Mouse (Mus musculus) CH12.LX (cell line): ENCODE measurements around the gene Plin3. TPM values are rescaled to one million over a fixed set of nuclear protein-coding genes. Genes with fewer than 3 reads are reported as not detected.

Experiments
- DNase-seq: peaks from one replicate; pipeline ENCODE4 v3.0.0-alpha.2; 2013; ENCODE audit errors: extremely low read depth
- H3K27ac ChIP-seq: 2 replicates; pipeline ENCODE4 v1.5.1; 2012; ENCODE audit warnings: low read depth, mild to moderate bottlenecking, control low read depth, moderate library complexity; ENCODE audit not compliant: insufficient read depth
- H3K27me3 ChIP-seq: replicated peaks from 2 replicates; pipeline ENCODE3; 2012; ENCODE audit warnings: inconsistent platforms
- H3K36me3 ChIP-seq, 2 experiments: replicated peaks in 1 of 2; 2 replicates each; pipeline versions ENCODE3 to v1.6.1; 2012; ENCODE audit warnings: inconsistent platforms in 1 of 2, low read length in 1 of 2, mild to moderate bottlenecking in 1 of 2, mixed read lengths in 1 of 2, moderate library complexity in 1 of 2; ENCODE audit not compliant: control insufficient read depth in 1 of 2, insufficient read depth in 1 of 2
- H3K4me1 ChIP-seq, 2 experiments: 2 replicates each; pipeline ENCODE4 v1.6.1; 2012; ENCODE audit warnings: inconsistent platforms in 1 of 2, moderate library complexity in 1 of 2; ENCODE audit not compliant: insufficient read depth in 2 of 2, control insufficient read depth in 1 of 2
- H3K4me2 ChIP-seq: 2 replicates; pipeline ENCODE4 v1.6.1; 2012; ENCODE audit warnings: low read depth, mild to moderate bottlenecking, control low read depth; ENCODE audit not compliant: poor library complexity, insufficient read depth, severe bottlenecking
- H3K4me3 ChIP-seq, 3 experiments: fragments of 150-350 bp in 1 of 3; sonication (generic) in 1 of 3; replicated peaks in 1 of 3; 2 replicates each; pipeline versions ENCODE3 to v1.5.1; 2011 to 2012; ENCODE audit warnings: low read depth in 2 of 3, low read length in 2 of 3, mild to moderate bottlenecking in 2 of 3, moderate library complexity in 2 of 3, control low read depth in 1 of 3, improper control_type of control experiment in 1 of 3, inconsistent platforms in 1 of 3, mixed read lengths in 1 of 3; ENCODE audit not compliant: poor library complexity in 1 of 3
- H3K79me2 ChIP-seq: replicated peaks from 2 replicates; pipeline ENCODE4 v1.6.1; 2012; ENCODE audit warnings: mild to moderate bottlenecking, moderate library complexity; ENCODE audit not compliant: control insufficient read depth, poor library complexity, insufficient read depth, severe bottlenecking; ENCODE audit errors: extremely low read depth
- H3K9ac ChIP-seq: 2 replicates; pipeline ENCODE4 v1.6.1; 2012; ENCODE audit warnings: low read depth, mild to moderate bottlenecking, control low read depth, moderate library complexity; ENCODE audit not compliant: insufficient read depth
- H3K9me3 ChIP-seq: replicated peaks from 2 replicates; pipeline ENCODE3; 2012; ENCODE audit warnings: low read length, inconsistent platforms, mixed read lengths
- BHLHE40 ChIP-seq: IDR thresholded peaks from 2 replicates; pipeline ENCODE4 v1.6.1; 2011; ENCODE audit warnings: mild to moderate bottlenecking, low read depth, low read length, improper control_type of control experiment
- CHD2 ChIP-seq: IDR thresholded peaks from 2 replicates; pipeline ENCODE4 v1.6.1; 2011; ENCODE audit warnings: low read length, improper control_type of control experiment
- CTCF ChIP-seq, 2 experiments: IDR thresholded peaks in 1 of 2; conservative IDR thresholded peaks in 1 of 2; 2 replicates each; pipeline ENCODE4 v1.5.1; 2011 to 2012; ENCODE audit warnings: low read depth in 2 of 2, low read length in 2 of 2, improper control_type of control experiment in 1 of 2, inconsistent platforms in 1 of 2, mild to moderate bottlenecking in 1 of 2, moderate library complexity in 1 of 2
- E2F4 ChIP-seq: IDR thresholded peaks from 2 replicates; pipeline ENCODE4 v1.6.1; 2011; ENCODE audit warnings: low read depth, low read length, improper control_type of control experiment; ENCODE audit not compliant: insufficient replicate concordance
- HCFC1 ChIP-seq: IDR thresholded peaks from 2 replicates; pipeline ENCODE4 v1.6.1; 2012; ENCODE audit warnings: low read depth, mild to moderate bottlenecking, inconsistent platforms, low read length, improper control_type of control experiment
- IRF4 ChIP-seq: IDR thresholded peaks from 2 replicates; pipeline ENCODE4 v1.6.1; 2014; ENCODE audit warnings: low read depth, mild to moderate bottlenecking, inconsistent platforms, low read length, improper control_type of control experiment
- JUN ChIP-seq: IDR thresholded peaks from 2 replicates; pipeline ENCODE4 v1.6.1; 2011; ENCODE audit warnings: low read depth, mild to moderate bottlenecking, low read length, improper control_type of control experiment, moderate library complexity; ENCODE audit not compliant: insufficient read depth
- MAFK ChIP-seq: IDR thresholded peaks from 2 replicates; pipeline ENCODE4 v1.6.1; 2011; ENCODE audit warnings: low read length, improper control_type of control experiment; ENCODE audit not compliant: insufficient replicate concordance
- MAX ChIP-seq: IDR thresholded peaks from 2 replicates; pipeline ENCODE4 v1.6.1; 2011; ENCODE audit warnings: low read length, improper control_type of control experiment
- MEF2A ChIP-seq: IDR thresholded peaks from 2 replicates; pipeline ENCODE4 v1.6.1; 2014; ENCODE audit warnings: low read depth, mild to moderate bottlenecking, inconsistent platforms, low read length, improper control_type of control experiment, borderline replicate concordance
- MXI1 ChIP-seq: IDR thresholded peaks from 2 replicates; pipeline ENCODE4 v1.6.1; 2011; ENCODE audit warnings: mild to moderate bottlenecking, low read depth, low read length, improper control_type of control experiment
- MYC ChIP-seq: IDR thresholded peaks from 2 replicates; pipeline ENCODE4 v1.6.1; 2011; ENCODE audit warnings: low read depth, mild to moderate bottlenecking, improper control_type of control experiment, low read length
- NRF1 ChIP-seq: IDR thresholded peaks from 2 replicates; pipeline ENCODE4 v1.6.1; 2014; ENCODE audit warnings: low read depth, mild to moderate bottlenecking, inconsistent platforms, low read length, improper control_type of control experiment, moderate library complexity
- PAX5 ChIP-seq: IDR thresholded peaks from 2 replicates; pipeline ENCODE4 v1.6.1; 2012; ENCODE audit warnings: low read length, inconsistent platforms, mixed read lengths
- POLR2A ChIP-seq: IDR thresholded peaks from 2 replicates; pipeline ENCODE4 v1.6.1; 2011; ENCODE audit warnings: low read depth, mild to moderate bottlenecking, improper control_type of control experiment, low read length
- RAD21 ChIP-seq: IDR thresholded peaks from 2 replicates; pipeline ENCODE4 v1.6.1; 2011; ENCODE audit warnings: low read depth, mild to moderate bottlenecking, low read length, improper control_type of control experiment, moderate library complexity
- RCOR1 ChIP-seq: conservative IDR thresholded peaks from 2 replicates; pipeline ENCODE4 v1.6.1; 2012; ENCODE audit warnings: low read depth, mild to moderate bottlenecking, inconsistent platforms, low read length, improper control_type of control experiment
- UBTF ChIP-seq: IDR thresholded peaks from 2 replicates; pipeline ENCODE4 v1.6.1; 2012; ENCODE audit warnings: low read depth, mild to moderate bottlenecking, inconsistent platforms, low read length, improper control_type of control experiment, moderate library complexity
- USF1 ChIP-seq: IDR thresholded peaks from 2 replicates; pipeline ENCODE4 v1.6.1; 2014; ENCODE audit warnings: low read depth, mild to moderate bottlenecking, inconsistent platforms, low read length, improper control_type of control experiment
- USF2 ChIP-seq: conservative IDR thresholded peaks from 2 replicates; pipeline ENCODE4 v1.6.1; 2011; ENCODE audit warnings: low read depth, low read length, improper control_type of control experiment
- ZKSCAN1 ChIP-seq: IDR thresholded peaks from 2 replicates; pipeline ENCODE4 v1.6.1; 2012; ENCODE audit warnings: low read depth, inconsistent platforms, low read length, improper control_type of control experiment, borderline replicate concordance
- ZMIZ1 ChIP-seq: IDR thresholded peaks from 2 replicates; pipeline ENCODE4 v1.6.1; 2012; ENCODE audit warnings: low read depth, mild to moderate bottlenecking, inconsistent platforms, low read length, improper control_type of control experiment
- ZNF384 ChIP-seq: IDR thresholded peaks from 2 replicates; pipeline ENCODE4 v1.6.1; 2012; ENCODE audit warnings: low read depth, low read length, improper control_type of control experiment, inconsistent platforms
- dilution Hi-C: fragments of 300-500 bp; cut with MboI; formaldehyde crosslinking; loops from 2 replicates; pipeline ENCODE4 v1.14.3; 2020; ENCODE audit warnings: low sequenced_read_pairs; ENCODE audit not compliant: extremely low pct_unique_long_range_greater_than_20kb, extremely low pct_ligation_motif_present
- in situ Hi-C: fragments of 300-500 bp; cut with MboI; formaldehyde crosslinking; loops from 3 replicates; pipeline ENCODE4 v1.14.3; 2019; ENCODE audit warnings: low sequenced_read_pairs, low pct_ligation_motif_present, low pct_unique_long_range_greater_than_20kb, mixed read lengths
- polyA plus RNA-seq: library from polyadenylated mRNA; unstranded; fragments of >175 nt; gene quantifications from 2 replicates; pipeline ENCODE4 v1.2.1, GENCODE M21; 2012; ENCODE audit warnings: low read depth; ENCODE audit not compliant: insufficient read length
- total RNA-seq, 2 experiments: library from RNA; depleted of rRNA; stranded (reverse); fragments of 300-350 nt in 1 of 2; fragments of >200 nt in 1 of 2; gene quantifications; 2 replicates each; pipeline ENCODE4 v1.2.3; 2012 to 2014

Gene Plin3
- total and polyA plus RNA-seq, 3 experiments = 17.3 to 23.3 (median 18.5) TPM

- no peak overlapping the region for H3K4me2 ChIP-seq
- no peaks in the 10 kb centered on the region for H3K9me3 ChIP-seq
- peaks cover 24 to 45% of the 10 kb centered on the region in 2 experiments for H3K4me1 ChIP-seq
- TF ChIP-seq BHLHE40 (no peak), RAD21 (no peak), E2F4 (no peak), ZKSCAN1 (no peak), PAX5 (no peak), MXI1 (no peak), JUN (no peak), IRF4 (no peak), UBTF (no peak), USF1 (no peak), MAX (no peak), HCFC1 (no peak), ZNF384 (no peak), USF2 (no peak), MAFK (no peak), ZMIZ1 (no peak), RCOR1 (no peak), CHD2 (no peak), POLR2A (no peak), MYC (no peak)
- dilution Hi-C loops (no loop called here), in situ Hi-C loops (no loop called here)
- H3K4me3 ChIP-seq = no peak overlapping the region
- DNase-seq = no peak
- no peaks in the 10 kb centered on the region for H3K27me3 ChIP-seq
- peaks cover 4% of the 10 kb centered on the region for H3K79me2 ChIP-seq
- H3K27ac ChIP-seq = no peak overlapping the region
- H3K9ac ChIP-seq = no peak overlapping the region
- peaks cover 44 to 69% of the 10 kb centered on the region in 2 experiments for H3K36me3 ChIP-seq
These were observed 11.5 kb downstream of the Plin3 start for GRCm38 (mm10) chr17:56281193-56281592.

GRCm38 (mm10) chr17:56279481-56280155 lies 13.1 kb downstream of the Plin3 start:
- no peak overlapping the region for H3K27ac ChIP-seq
- peaks cover 24 to 45% of the 10 kb centered on the region in 2 experiments for H3K4me1 ChIP-seq

More at GRCm38 (mm10) chr17:56279481-56280155, 13.1 kb downstream of the Plin3 start:
- Histone ChIP-seq H3K36me3 (peaks cover 29 to 53% of the 10 kb centered on the region in 2 experiments), H3K9me3 (no peaks in the 10 kb centered on the region), H3K9ac (no peak overlapping the region), H3K4me2 (no peak overlapping the region), H3K4me3 (no peak overlapping the region), H3K27me3 (no peaks in the 10 kb centered on the region), H3K79me2 (peaks cover 17% of the 10 kb centered on the region)
- dilution Hi-C loops = no loop called here
- TF ChIP-seq E2F4 (no peak), MAFK (no peak), BHLHE40 (no peak), USF1 (no peak), ZNF384 (no peak), POLR2A (no peak), MEF2A (no peak), ZKSCAN1 (no peak), NRF1 (no peak), CTCF (conservative IDR thresholded peaks at IDR 0.05 in 1 of 2, IDR thresholded peaks at IDR 0.05 in 1 of 2; ENCODE audit: low read depth in 2 of 2, low read length in 2 of 2) (no peak), PAX5 (no peak), IRF4 (no peak), MAX (no peak)
- no peak for DNase-seq
- in situ Hi-C loops = no loop called here
